Mouse (Mus musculus): ENCODE data around the gene Igdcc4. TPM values are rescaled to one million over a fixed set of nuclear protein-coding genes. Genes with fewer than 3 reads are reported as not detected.

Igdcc4 gene
- total and polyA plus RNA-seq, 3 experiments, result 7.3 to 12.4 (median 10.2) TPM

DNA sequence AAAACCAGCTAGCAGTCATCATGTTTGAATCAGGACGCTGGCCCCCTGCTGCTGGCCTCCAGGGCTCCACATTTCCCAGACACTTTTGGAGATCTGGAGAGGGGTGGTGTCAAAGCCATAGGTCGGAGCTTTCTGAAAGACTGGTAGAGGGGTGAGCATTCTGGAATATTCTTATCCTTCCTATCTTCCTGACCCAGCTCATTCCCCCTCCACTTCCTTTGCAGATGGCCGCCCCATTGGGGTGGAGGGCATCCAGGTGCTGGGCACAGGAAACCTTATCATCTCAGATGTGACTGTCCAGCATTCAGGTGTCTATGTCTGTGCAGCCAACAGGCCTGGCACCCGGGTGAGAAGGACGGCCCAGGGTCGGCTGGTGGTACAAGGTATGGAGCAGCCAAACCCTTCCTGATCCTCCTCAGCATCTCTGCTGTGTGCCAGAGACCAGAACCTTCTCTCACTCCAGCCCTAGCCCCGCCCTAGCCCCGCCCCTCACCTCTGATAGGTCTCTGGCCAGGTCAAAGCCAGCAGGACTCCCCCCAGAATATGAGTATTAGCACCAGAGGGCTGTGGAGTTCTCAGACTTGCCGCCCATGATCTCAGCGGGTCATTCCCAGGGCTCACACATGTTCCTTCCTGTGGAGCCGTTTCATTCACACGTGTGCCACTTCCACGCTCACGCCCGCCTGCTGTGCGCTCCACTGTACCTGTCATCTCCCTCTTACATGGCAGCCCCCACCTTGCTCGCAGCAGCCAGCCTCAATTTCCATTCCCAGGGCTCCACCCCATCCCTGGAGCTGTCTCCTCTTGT, 78.7 kb downstream of the Igdcc4 start:
- 36% methylated on average over 17 of the region's 17 CpGs for WGBS
- Histone ChIP-seq H3K4me3 (no peak overlapping the region), H3K27me3 (ENCODE audit: control insufficient read depth, insufficient read depth, low read length) (no peaks in the 10 kb centered on the region), H3K4me1 (ENCODE audit: control insufficient read depth, insufficient read depth, low read length) (no peaks in the 10 kb centered on the region), H3K27ac (no peak overlapping the region), H3K79me2 (replicated peaks; ENCODE audit: control insufficient read depth, insufficient read depth, low read length) (no peaks in the 10 kb centered on the region), H3K9ac (ENCODE audit: low read depth, low read length) (no peak overlapping the region), H3K36me3 (ENCODE audit: control insufficient read depth, insufficient read depth, low read length) (no peaks in the 10 kb centered on the region)
- no peak for DNase-seq
- TF ChIP-seq POLR2A (IDR thresholded peaks at IDR 0.05; ENCODE audit: insufficient read depth, low read depth, low read length) (no peak), EP300 (IDR thresholded peaks at IDR 0.05; ENCODE audit: insufficient read depth, low read depth, low read length) (no peak), CTCF (IDR thresholded peaks at IDR 0.05) (no peak)
- intact Hi-C loops (cut with DNase I), result no loop called here

Other genes starting within 250 kb of the Igdcc4 start
- gene Slc24a1, start 149.9 kb upstream of the Igdcc4 start, total RNA-seq (2021), result under 1 TPM; 0.05 to 0.10 TPM
- gene Slc24a1, start 149.9 kb upstream of the Igdcc4 start, polyA plus RNA-seq (2012; rRNA removed), result 0.02 TPM in 1 of 2 replicates, not detected in the other
- 10 to 100 TPM; 14.0 to 15.3 TPM for gene Ints14, start 140.6 kb upstream of the Igdcc4 start, total RNA-seq (2021)
- 11.0 and 20.5 TPM in 2 replicates for gene Ints14, start 140.6 kb upstream of the Igdcc4 start, polyA plus RNA-seq (2012; rRNA removed)
- gene Hacd3, start 79.8 kb upstream of the Igdcc4 start, total RNA-seq (2021), result 10 to 100 TPM; 17.6 to 18.9 TPM
- 11.2 and 18.2 TPM in 2 replicates for gene Hacd3, start 79.8 kb upstream of the Igdcc4 start, polyA plus RNA-seq (2012; rRNA removed)
- 10 to 100 TPM; 56.6 to 61.0 TPM for gene Dpp8, start 69.1 kb upstream of the Igdcc4 start, total RNA-seq (2021)
- gene Dpp8, start 69.1 kb upstream of the Igdcc4 start, polyA plus RNA-seq (2012; rRNA removed), result 42.2 and 83.2 TPM in 2 replicates
- gene Igdcc3, start 39.7 kb downstream of the Igdcc4 start, total RNA-seq (2021), result under 1 TPM; 0.07 to 0.10 TPM
- gene Igdcc3, start 39.7 kb downstream of the Igdcc4 start, polyA plus RNA-seq (2012; rRNA removed), result 0.12 and 0.16 TPM in 2 replicates
- 1 to 10 TPM; 2.6 to 3.1 TPM for gene Parp16, start 93.9 kb downstream of the Igdcc4 start, total RNA-seq (2021)
- gene Parp16, start 93.9 kb downstream of the Igdcc4 start, polyA plus RNA-seq (2012; rRNA removed), result 3.7 and 4.8 TPM in 2 replicates
- gene Cilp, start 163.7 kb downstream of the Igdcc4 start, total RNA-seq (2021), result 1 to 10 TPM; 3.0 to 4.8 TPM
- gene Cilp, start 163.7 kb downstream of the Igdcc4 start, polyA plus RNA-seq (2012; rRNA removed), result 4.8 and 10.1 TPM in 2 replicates
- 100 to 1,000 TPM in 1 of 2 experiments, 10 to 100 TPM in 1; 98.8 to 114 TPM for gene Clpx, start 192.8 kb downstream of the Igdcc4 start, total RNA-seq (2021)
- gene Clpx, start 192.8 kb downstream of the Igdcc4 start, polyA plus RNA-seq (2012; rRNA removed), result 18.0 and 32.2 TPM in 2 replicates
- gene Pdcd7, start 244.6 kb downstream of the Igdcc4 start, total RNA-seq (2021), result 10 to 100 TPM; 13.6 to 13.9 TPM
- 6.6 and 9.7 TPM in 2 replicates for gene Pdcd7, start 244.6 kb downstream of the Igdcc4 start, polyA plus RNA-seq (2012; rRNA removed)